Mouse (Mus musculus) G1E (cell line): ENCODE measurements around the gene Tcam1. TPM values are rescaled to one million over a fixed set of nuclear protein-coding genes. Genes with fewer than 3 reads are reported as not detected.

Experiments used
- ATAC-seq: 2 replicates; pipeline ENCODE4 v1.8.0; 2016; ENCODE audit warnings: mild to moderate bottlenecking; ENCODE audit not compliant: insufficient number of reproducible peaks, poor library complexity, low FRiP score, severe bottlenecking; ENCODE audit errors: extremely low read depth
- DNase-seq: peaks from one replicate; pipeline ENCODE4 v3.0.0; 2012; ENCODE audit warnings: low spot score
- H3K27me3 ChIP-seq: 2 replicates; pipeline ENCODE4 v1.6.1; 2012; ENCODE audit warnings: mild to moderate bottlenecking, low read length, inconsistent platforms; ENCODE audit not compliant: insufficient read depth
- H3K36me3 ChIP-seq: replicated peaks from 2 replicates; pipeline ENCODE3; 2012; ENCODE audit warnings: mild to moderate bottlenecking, inconsistent platforms
- H3K4me1 ChIP-seq: 2 replicates; pipeline ENCODE4 v1.6.1; 2012; ENCODE audit warnings: low read depth, low read length, inconsistent platforms, mixed read lengths; ENCODE audit not compliant: insufficient read depth
- H3K4me3 ChIP-seq: 2 replicates; pipeline ENCODE4 v1.5.1; 2012; ENCODE audit warnings: low read depth, mild to moderate bottlenecking, inconsistent platforms, low read length, moderate library complexity, mixed read lengths
- H3K9me3 ChIP-seq: replicated peaks from 2 replicates; pipeline ENCODE4 v1.6.1; 2012; ENCODE audit warnings: inconsistent platforms
- CTCF ChIP-seq: IDR thresholded peaks from 2 replicates; pipeline ENCODE4 v1.5.1; 2012; ENCODE audit warnings: low read depth, low read length, inconsistent platforms, mixed read lengths
- GATA1 ChIP-seq: IDR thresholded peaks from 2 replicates; pipeline ENCODE4 v1.6.1; 2012; ENCODE audit warnings: borderline replicate concordance, low read length, inconsistent platforms, mixed read lengths
- GATA2 ChIP-seq: IDR thresholded peaks from 2 replicates; pipeline ENCODE4 v1.6.1; 2012; ENCODE audit warnings: low read depth, low read length, inconsistent platforms, borderline replicate concordance
- POLR2AphosphoS5 ChIP-seq: IDR thresholded peaks from 2 replicates; pipeline ENCODE4 v1.6.1; 2012; ENCODE audit warnings: low read depth, low read length, inconsistent platforms; ENCODE audit not compliant: insufficient replicate concordance
- TAL1 ChIP-seq: conservative IDR thresholded peaks from 2 replicates; pipeline ENCODE4 v1.6.1; 2012; ENCODE audit warnings: low read depth, low read length, inconsistent platforms, mixed read lengths
- polyA plus RNA-seq: library from polyadenylated mRNA; stranded (reverse); fragments of >175 nt; gene quantifications from 2 replicates; pipeline ENCODE4 v1.2.3, GENCODE M21; 2012
- total RNA-seq, 2 experiments: library from RNA; stranded (forward) in 1 of 2; stranded (reverse) in 1 of 2; fragments of 200-1000 nt in 1 of 2; fragments of >200 nt in 1 of 2; fragmentation: Nextera tagmentation in 1 of 2; gene quantifications; 2 replicates each; pipeline ENCODE4 v1.2.3; 2014 to 2017

Tcam1 gene
- total and polyA plus RNA-seq, 3 experiments: 0.01 TPM; not detected in 2

GRCm38 (mm10) chr11:106255685-106256451, 20.6 kb upstream of the Tcam1 start, which contains the start of the genes Ftsj3 and Psmc5:
TSS of gene Ftsj3 (minus strand) at chr11:106256079.
TSS of gene Psmc5 (plus strand) at chr11:106256154.
- DNase-seq (peak; percentile 84), ATAC-seq (peak; percentile 91)
- no peak for TF ChIP-seq GATA1
- TF ChIP-seq CTCF: no peak
- TF ChIP-seq TAL1: no peak
- TF ChIP-seq POLR2AphosphoS5: no peak
- no peak for TF ChIP-seq GATA2
- no peaks in the 10 kb centered on the region for H3K27me3 ChIP-seq
- H3K4me3 ChIP-seq: peak within 1 kb of the TSS; percentile 88
- no peaks in the 10 kb centered on the region for H3K9me3 ChIP-seq
- peaks cover 53% of the 10 kb centered on the region for H3K4me1 ChIP-seq
- H3K36me3 ChIP-seq: peaks cover 74% of the 10 kb centered on the region

- Histone ChIP-seq H3K27me3 (no peaks in the 10 kb centered on the region), H3K36me3 (peaks cover 74% of the 10 kb centered on the region), H3K4me3 (peak overlapping the region; percentile 88), H3K4me1 (peaks cover 49% of the 10 kb centered on the region), H3K9me3 (no peaks in the 10 kb centered on the region)
- DNase-seq: no peak
- no peak for ATAC-seq
- no peak for TF ChIP-seq POLR2AphosphoS5
Measured at GRCm38 (mm10) chr11:106256775-106257174, 19.7 kb upstream of the Tcam1 start.

DNA sequence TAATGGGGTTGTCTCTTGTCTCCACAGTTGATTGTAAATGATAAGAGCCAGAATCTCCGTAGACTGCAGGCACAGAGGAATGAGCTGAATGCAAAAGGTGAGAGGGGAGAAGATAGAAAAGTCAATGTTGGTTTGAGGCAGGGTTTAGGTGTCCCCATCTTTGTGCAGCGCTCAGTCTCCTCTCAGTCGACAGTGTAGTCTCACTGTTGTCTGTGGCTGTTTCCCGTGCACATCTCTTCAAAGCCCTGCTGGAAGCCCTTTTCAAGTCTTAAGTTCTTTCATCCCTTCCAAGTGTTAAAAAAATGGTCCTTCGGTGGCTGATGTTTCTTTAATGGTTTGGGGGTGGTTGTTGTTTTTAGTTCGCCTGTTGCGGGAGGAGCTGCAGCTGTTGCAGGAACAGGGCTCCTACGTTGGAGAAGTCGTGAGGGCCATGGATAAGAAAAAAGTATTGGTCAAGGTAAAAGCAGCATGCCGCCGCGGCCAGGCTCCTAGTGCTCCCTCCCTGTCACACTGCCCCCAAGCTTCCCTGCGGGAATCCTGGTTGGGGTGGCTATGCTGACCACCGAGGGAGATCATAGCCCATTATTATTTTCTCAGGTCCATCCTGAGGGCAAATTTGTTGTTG, 15.5 kb upstream of the Tcam1 start:
- peaks cover 84% of the 10 kb centered on the region for H3K36me3 ChIP-seq
- H3K4me3 ChIP-seq: no peak overlapping the region
- DNase-seq (no peak), ATAC-seq (no peak)
- H3K27me3 ChIP-seq: no peaks in the 10 kb centered on the region
- TF ChIP-seq GATA2 (no peak), POLR2AphosphoS5 (no peak), CTCF (no peak), GATA1 (no peak)
- peaks cover 29% of the 10 kb centered on the region for H3K4me1 ChIP-seq
- no peaks in the 10 kb centered on the region for H3K9me3 ChIP-seq

DNA sequence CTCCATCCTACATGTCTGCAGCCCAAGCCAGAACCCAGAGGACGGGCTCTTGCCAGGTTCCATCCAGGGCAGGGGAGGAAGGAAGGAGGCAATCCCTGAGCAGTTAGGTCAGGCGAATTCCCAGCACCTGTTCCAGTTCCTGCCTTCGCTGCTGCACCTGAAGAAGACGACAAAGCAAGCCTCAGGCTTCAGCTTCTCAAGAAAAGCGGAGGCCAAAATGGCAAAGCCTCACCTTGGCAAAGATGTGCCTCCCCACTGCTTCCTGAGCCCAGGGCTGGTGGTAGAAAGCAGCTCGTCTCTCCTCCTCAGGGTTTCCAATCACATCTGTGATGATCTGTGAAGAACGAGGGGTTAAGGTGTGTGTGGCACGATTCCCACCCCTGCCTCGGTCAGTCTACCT, 12.5 kb upstream of the Tcam1 start:
- Histone ChIP-seq H3K27me3 (no peaks in the 10 kb centered on the region), H3K36me3 (peaks cover 94% of the 10 kb centered on the region), H3K4me1 (peaks cover 32% of the 10 kb centered on the region), H3K9me3 (no peaks in the 10 kb centered on the region), H3K4me3 (no peak overlapping the region)
- DNase-seq (no peak), ATAC-seq (no peak)
- no peak for TF ChIP-seq CTCF
- TF ChIP-seq TAL1: no peak
- TF ChIP-seq POLR2AphosphoS5: no peak
- TF ChIP-seq GATA2: no peak
- TF ChIP-seq GATA1: no peak

DNA sequence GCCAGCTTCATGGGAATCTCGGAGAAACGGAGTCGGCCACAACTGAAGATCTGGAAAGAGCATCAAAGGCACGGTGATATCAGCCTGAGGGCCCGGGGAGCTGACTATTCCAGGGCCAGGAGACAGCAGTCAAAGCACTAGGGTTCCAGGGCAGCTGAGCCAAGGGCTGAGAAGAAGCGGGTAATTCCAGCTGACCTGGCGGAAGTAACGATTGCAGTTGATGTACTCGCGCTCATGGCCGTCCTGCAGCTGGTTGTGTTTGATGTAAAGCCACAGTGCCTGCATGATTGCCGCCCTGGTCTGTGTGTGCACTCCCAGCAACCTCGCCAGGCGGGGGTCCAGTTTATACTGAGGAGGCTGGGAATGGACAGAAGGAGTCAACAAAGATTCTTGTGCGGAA, 11.5 kb upstream of the Tcam1 start:
- Histone ChIP-seq H3K27me3 (no peaks in the 10 kb centered on the region), H3K4me1 (peaks cover 40% of the 10 kb centered on the region), H3K4me3 (no peak overlapping the region), H3K36me3 (peaks cover 92% of the 10 kb centered on the region), H3K9me3 (no peaks in the 10 kb centered on the region)
- DNase-seq: no peak
- ATAC-seq: no peak
- no peak for TF ChIP-seq CTCF
- no peak for TF ChIP-seq POLR2AphosphoS5
- TF ChIP-seq TAL1: no peak

GRCm38 (mm10) chr11:106265570-106265969, 10.9 kb upstream of the Tcam1 start:
- ATAC-seq (no peak), DNase-seq (no peak)
- Histone ChIP-seq H3K4me3 (no peak overlapping the region), H3K4me1 (peaks cover 45% of the 10 kb centered on the region), H3K9me3 (no peaks in the 10 kb centered on the region), H3K36me3 (peaks cover 96% of the 10 kb centered on the region), H3K27me3 (no peaks in the 10 kb centered on the region)
- TF ChIP-seq POLR2AphosphoS5 (no peak), GATA1 (no peak), CTCF (no peak), TAL1 (no peak), GATA2 (no peak)
